Mouse (Mus musculus): Measurements from ENCODE around the gene Glp1r.

DNA sequence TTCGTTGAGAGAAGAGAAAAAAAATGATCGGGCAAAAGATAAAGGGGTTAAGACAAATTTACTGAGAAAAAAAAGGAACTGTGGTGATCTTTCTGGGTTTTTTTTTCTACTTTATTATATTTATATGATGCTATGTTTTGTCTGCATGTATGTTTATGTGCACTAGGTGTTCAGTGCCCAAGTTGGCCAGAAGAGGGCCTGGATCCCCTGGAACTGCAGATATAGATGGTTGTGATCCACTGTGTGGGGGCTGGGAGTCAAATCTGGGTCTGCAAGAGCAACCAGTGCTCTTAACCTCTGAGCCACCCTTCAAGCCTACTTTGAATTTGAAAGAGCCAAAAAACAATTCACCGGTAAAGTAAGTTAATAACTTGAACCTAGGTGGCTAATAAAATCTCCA, 21.2 kb upstream of the Glp1r start:
- no peak for TF ChIP-seq CTCF (IDR thresholded peaks at IDR 0.05; ENCODE audit: borderline replicate concordance, insufficient read depth, low read depth, low read length)
- TF ChIP-seq POLR2A (IDR thresholded peaks at IDR 0.05; ENCODE audit: borderline replicate concordance, insufficient read depth, low read length): no peak

All from cerebellum, adult 2 months (tissue).